Mouse (Mus musculus): ENCODE measurements around the gene Adk.

GRCm38 (mm10) chr14:21143406-21144115, 91.2 kb downstream of the Adk start:
- no peak for TF ChIP-seq POLR2A (IDR thresholded peaks at IDR 0.05; ENCODE audit: borderline replicate concordance, control insufficient read depth, low read depth, low read length)
- TF ChIP-seq CTCF (IDR thresholded peaks at IDR 0.05; ENCODE audit: control insufficient read depth, insufficient read depth, low read length), result no peak
